Mouse (Mus musculus) midbrain, embryonic 13.5 days (tissue): ENCODE measurements around the gene Ckap2l. TPM values are rescaled to one million over a fixed set of nuclear protein-coding genes. Genes with fewer than 3 reads are reported as not detected.

Source experiments
- polyA plus RNA-seq: library from polyadenylated mRNA; unstranded; fragments of >200 nt; fragmentation: Nextera tagmentation; extraction: Ambion mirVana; gene quantifications from 2 replicates; pipeline ENCODE4 v1.2.1, GENCODE M21; 2015

Ckap2l gene
- polyA plus RNA-seq, 1 experiment from 2014 or later, result 19.3 TPM

Other genes with a start within 250 kb of the Ckap2l start
- gene Vinac1, start 249.0 kb downstream of the Ckap2l start, polyA plus RNA-seq, result 0.70 and 0.81 TPM in 2 replicates
- 21.3 and 23.6 TPM in 2 replicates for gene Ttl, start 231.3 kb downstream of the Ckap2l start, polyA plus RNA-seq
- gene Polr1b, start 196.2 kb downstream of the Ckap2l start, polyA plus RNA-seq, result 18.3 and 20.2 TPM in 2 replicates
- 29.2 and 30.4 TPM in 2 replicates for gene Chchd5, start 167.5 kb downstream of the Ckap2l start, polyA plus RNA-seq
- 52.4 and 53.1 TPM in 2 replicates for gene Slc20a1, start 98.4 kb downstream of the Ckap2l start, polyA plus RNA-seq
- gene Il1a, start 12.8 kb upstream of the Ckap2l start, polyA plus RNA-seq, result 0.12 and 0.32 TPM in 2 replicates
- not detected in 2 replicates for gene Il1b, start 73.9 kb upstream of the Ckap2l start, polyA plus RNA-seq
- gene F830045P16Rik, start 239.4 kb upstream of the Ckap2l start, polyA plus RNA-seq, result not detected in 2 replicates